Mouse (Mus musculus): ENCODE results near the gene Emc3. TPM values are rescaled to one million over a fixed set of nuclear protein-coding genes. Genes with fewer than 3 reads are reported as not detected.

The Emc3 gene
- polyA plus RNA-seq (2012; rRNA removed) = 24.7 and 25.0 TPM in 2 replicates

GRCm38 (mm10) chr6:113530932-113531839 is at the start of gene Emc3, which contains the start of gene Fancd2:
Emc3 (minus strand) TSS chr6:113531652.
Fancd2 (plus strand) TSS chr6:113531682.

GRCm38 (mm10) chr6:113501388-113502084 is 29.9 kb downstream of the Emc3 start, which contains the start of gene Prrt3:
Prrt3 (minus strand) TSS chr6:113501931.

GRCm38 (mm10) chr6:113483100-113483615 is 48.3 kb downstream of the Emc3 start, which contains the start of gene Creld1:
Creld1 (plus strand) TSS chr6:113483297.

GRCm38 (mm10) chr6:113471297-113471936 is 60.0 kb downstream of the Emc3 start, which contains the start of gene Il17rc:
Il17rc (plus strand) TSS chr6:113471427.

Other genes starting within 250 kb of the Emc3 start
- 0.01 and 0.06 TPM in 2 replicates for gene Cpne9, start 249.3 kb downstream of the Emc3 start, polyA plus RNA-seq (2012; rRNA removed)
- 8.6 and 10.5 TPM in 2 replicates for gene Brpf1, start 224.5 kb downstream of the Emc3 start, polyA plus RNA-seq (2012; rRNA removed)
- gene Ogg1, start 204.7 kb downstream of the Emc3 start, polyA plus RNA-seq (2012; rRNA removed) = 6.7 and 7.1 TPM in 2 replicates
- gene Camk1, start 187.7 kb downstream of the Emc3 start, polyA plus RNA-seq (2012; rRNA removed) = 14.7 and 16.5 TPM in 2 replicates
- 8.9 and 9.7 TPM in 2 replicates for gene Tada3, start 153.8 kb downstream of the Emc3 start, polyA plus RNA-seq (2012; rRNA removed)
- gene Arpc4, start 153.5 kb downstream of the Emc3 start, polyA plus RNA-seq (2012; rRNA removed) = 44.5 and 50.4 TPM in 2 replicates
- gene Ttll3, start 142.4 kb downstream of the Emc3 start, polyA plus RNA-seq (2012; rRNA removed) = 2.1 and 3.1 TPM in 2 replicates
- gene Rpusd3, start 112.3 kb downstream of the Emc3 start, polyA plus RNA-seq (2012; rRNA removed) = 19.9 and 20.2 TPM in 2 replicates
- 0.21 and 0.44 TPM in 2 replicates for gene Cidec, start 95.9 kb downstream of the Emc3 start, polyA plus RNA-seq (2012; rRNA removed)
- gene Jagn1, start 89.1 kb downstream of the Emc3 start, polyA plus RNA-seq (2012; rRNA removed) = 27.7 and 29.5 TPM in 2 replicates
- gene Il17re, start 73.2 kb downstream of the Emc3 start, polyA plus RNA-seq (2012; rRNA removed) = 0.34 and 0.35 TPM in 2 replicates
- 12.2 and 12.6 TPM in 2 replicates for gene Il17rc, start 60.2 kb downstream of the Emc3 start, polyA plus RNA-seq (2012; rRNA removed)
- gene Creld1, start 48.4 kb downstream of the Emc3 start, polyA plus RNA-seq (2012; rRNA removed) = 6.6 and 7.4 TPM in 2 replicates
- 0.01 TPM in 1 of 2 replicates, not detected in the other for gene Prrt3, start 29.7 kb downstream of the Emc3 start, polyA plus RNA-seq (2012; rRNA removed)
- 4.0 and 4.2 TPM in 2 replicates for gene Fancd2, start within 50 bp of the Emc3 start, polyA plus RNA-seq (2012; rRNA removed)
- gene Fancd2os, start 69.1 kb upstream of the Emc3 start, polyA plus RNA-seq (2012; rRNA removed) = not detected in 2 replicates
- 75.9 and 79.8 TPM in 2 replicates for gene Brk1, start 73.1 kb upstream of the Emc3 start, polyA plus RNA-seq (2012; rRNA removed)
- 5.9 and 7.4 TPM in 2 replicates for gene Vhl, start 92.3 kb upstream of the Emc3 start, polyA plus RNA-seq (2012; rRNA removed)
- 21.6 and 22.6 TPM in 2 replicates for gene Irak2, start 106.8 kb upstream of the Emc3 start, polyA plus RNA-seq (2012; rRNA removed)
- gene Tatdn2, start 165.4 kb upstream of the Emc3 start, polyA plus RNA-seq (2012; rRNA removed) = 10.8 and 11.6 TPM in 2 replicates
- 0.20 TPM in 1 of 2 replicates, not detected in the other for gene Ghrl, start 188.2 kb upstream of the Emc3 start, polyA plus RNA-seq (2012; rRNA removed)
- gene Sec13, start 209.1 kb upstream of the Emc3 start, polyA plus RNA-seq (2012; rRNA removed) = 93.8 and 96.0 TPM in 2 replicates